Mouse (Mus musculus) CD4-positive naive resting alpha-beta T cell, adult 57 days (primary cell): ENCODE data around the gene Lce3f. TPM values are rescaled to one million over a fixed set of nuclear protein-coding genes. Genes with fewer than 3 reads are reported as not detected.

ENCODE experiments used
- total RNA-seq: library from RNA; stranded (reverse); gene quantifications from one replicate; pipeline ENCODE4 v1.2.4, GENCODE M21; 2023

Lce3f gene
- total RNA-seq, result not detected

DNA sequence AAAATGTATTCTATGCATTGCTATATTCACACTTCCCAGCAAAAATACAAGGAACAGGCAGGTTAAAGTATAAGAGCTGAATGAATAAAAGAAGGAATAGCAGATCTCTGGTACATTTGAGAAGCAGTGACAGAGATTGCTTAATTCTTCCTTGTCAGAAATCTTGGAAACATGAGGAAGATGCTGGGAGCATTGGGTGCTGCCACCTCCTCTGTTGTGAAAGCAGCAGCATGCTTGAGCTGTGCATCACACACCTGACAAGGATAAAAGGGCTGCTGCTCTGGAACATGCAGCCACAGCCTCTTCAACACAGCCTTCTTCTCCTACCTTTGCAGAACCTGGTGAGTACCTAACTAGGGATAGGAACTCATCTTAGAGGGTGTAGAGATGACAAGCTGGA is at the start of gene Lce3f:
Gene Lce3f, plus strand, starts transcription at position 301 of the 400 bp plus-strand sequence.

DNA sequence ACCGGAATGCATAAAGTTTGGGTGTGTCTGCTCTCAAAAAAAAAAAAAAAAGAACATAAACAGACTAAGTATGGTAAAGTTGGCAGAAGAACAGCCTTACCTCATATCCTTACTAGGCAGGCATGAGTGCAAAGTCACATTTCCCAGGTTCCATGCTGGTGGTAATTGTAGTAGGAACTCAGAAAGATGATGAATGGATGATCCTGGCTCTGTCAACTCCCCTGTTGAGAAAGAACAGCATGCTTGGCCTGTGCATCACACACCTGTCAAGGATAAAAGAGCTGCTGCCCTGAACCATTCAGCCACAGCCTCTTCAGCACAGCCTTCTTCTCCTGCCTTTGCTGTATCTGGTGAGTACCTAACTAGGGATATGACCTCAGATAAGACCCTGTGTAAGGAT is 47.8 kb upstream of the Lce3f start, which contains the start of gene Lce3c:
Gene Lce3c, plus strand, starts transcription at position 301 of the 400 bp plus-strand sequence.

GRCm38 (mm10) chr3:92957090-92957489 is 34.9 kb upstream of the Lce3f start, which contains the start of gene Lce3d:
Gene Lce3d, plus strand, starts transcription at chr3:92957390.

GRCm38 (mm10) chr3:92966761-92967160 is 25.3 kb upstream of the Lce3f start, which contains the start of gene Lce3e:
Gene Lce3e, plus strand, starts transcription at chr3:92967061.

GRCm38 (mm10) chr3:93015460-93016104 is 23.6 kb downstream of the Lce3f start, which contains the start of gene Crct1:
Gene Crct1, minus strand, starts transcription at chr3:93015687.

DNA sequence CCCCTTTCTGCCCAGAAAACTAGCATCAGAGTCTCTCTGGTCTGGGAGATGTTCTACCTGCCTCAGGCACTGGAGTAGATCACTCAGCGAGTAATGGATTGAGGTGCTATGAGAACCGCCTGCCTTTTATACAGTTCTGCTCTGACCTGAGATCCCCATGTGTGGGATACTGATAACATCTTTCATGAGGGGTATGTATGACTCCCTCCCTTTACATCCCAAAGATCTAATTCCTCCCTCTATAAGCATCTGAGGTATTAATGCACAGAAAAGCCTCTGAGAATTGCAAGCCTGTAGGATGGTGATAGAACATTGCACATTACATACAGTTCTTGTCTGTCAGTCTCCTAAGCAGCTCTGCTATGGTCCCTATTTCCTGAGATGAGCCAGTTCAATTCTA is 26.9 kb downstream of the Lce3f start, which contains the start of gene Lce1m:
Gene Lce1m, minus strand, starts transcription at position 101 of the 400 bp plus-strand sequence.

Other genes with a start within 250 kb of the Lce3f start
- gene Lce1g, start 239.9 kb upstream of the Lce3f start, total RNA-seq, result not detected
- not detected for gene Lce1h, start 227.2 kb upstream of the Lce3f start, total RNA-seq
- not detected for gene Lce1i, start 213.3 kb upstream of the Lce3f start, total RNA-seq
- not detected for gene Lce1j, start 201.7 kb upstream of the Lce3f start, total RNA-seq
- gene Lce1k, start 184.3 kb upstream of the Lce3f start, total RNA-seq, result not detected
- not detected for gene Kprp, start 165.0 kb upstream of the Lce3f start, total RNA-seq
- gene Lce1l, start 140.9 kb upstream of the Lce3f start, total RNA-seq, result not detected
- not detected for gene 2310050C09Rik, start 122.0 kb upstream of the Lce3f start, total RNA-seq
- not detected for gene Lce3a, start 66.0 kb upstream of the Lce3f start, total RNA-seq
- not detected for gene Lce3b, start 59.2 kb upstream of the Lce3f start, total RNA-seq
- not detected for gene Lce3c, start 47.7 kb upstream of the Lce3f start, total RNA-seq
- not detected for gene Lce3d, start 34.8 kb upstream of the Lce3f start, total RNA-seq
- gene Lce3e, start 25.2 kb upstream of the Lce3f start, total RNA-seq, result not detected
- gene Crct1, start 23.5 kb downstream of the Lce3f start, total RNA-seq, result not detected
- not detected for gene Lce1m, start 26.8 kb downstream of the Lce3f start, total RNA-seq
- gene Gm4858, start 76.6 kb downstream of the Lce3f start, total RNA-seq, result not detected
- not detected for gene Crnn, start 152.6 kb downstream of the Lce3f start, total RNA-seq
- gene Flg2, start 205.1 kb downstream of the Lce3f start, total RNA-seq, result not detected